Mouse (Mus musculus): ENCODE measurements at regions not wholly inside any gene's neighbourhood (a gene's known extent, or its start where the extent isn't known, plus 50 kb on each side); places are given as distances from the start of the nearest gene placed in this dataset.

GRCm38 (mm10) chr13:37674676-37675350 lies 103.4 kb upstream of the Rreb1 start:
- no peak; the same call in 1 of the 2 replicates for ATAC-seq (ENCODE audit: low read depth)
- no peak overlapping the region for H3K4me2 ChIP-seq (ENCODE audit: low read depth, low read length)
- H3K27me3 ChIP-seq (ENCODE audit: control insufficient read depth, insufficient read depth, low read depth, low read length): no peaks in the 10 kb centered on the region
- H3K27ac ChIP-seq (ENCODE audit: low read length): no peak overlapping the region
- 39% methylated on average over 12 of the region's 12 CpGs for WGBS (ENCODE audit: insufficient replicate concordance)
- H3K4me3 ChIP-seq (ENCODE audit: low read depth, low read length): no peak overlapping the region
- H3K36me3 ChIP-seq (ENCODE audit: control insufficient read depth, insufficient read depth): no peaks in the 10 kb centered on the region
- H3K9me3 ChIP-seq (replicated peaks; ENCODE audit: control insufficient read depth, low read length): no peaks in the 10 kb centered on the region
- no peak overlapping the region for H3K9ac ChIP-seq (ENCODE audit: low read depth, low read length)
- peaks cover 2% of the 10 kb centered on the region for H3K4me1 ChIP-seq (ENCODE audit: control insufficient read depth, low read depth, low read length)

DNA sequence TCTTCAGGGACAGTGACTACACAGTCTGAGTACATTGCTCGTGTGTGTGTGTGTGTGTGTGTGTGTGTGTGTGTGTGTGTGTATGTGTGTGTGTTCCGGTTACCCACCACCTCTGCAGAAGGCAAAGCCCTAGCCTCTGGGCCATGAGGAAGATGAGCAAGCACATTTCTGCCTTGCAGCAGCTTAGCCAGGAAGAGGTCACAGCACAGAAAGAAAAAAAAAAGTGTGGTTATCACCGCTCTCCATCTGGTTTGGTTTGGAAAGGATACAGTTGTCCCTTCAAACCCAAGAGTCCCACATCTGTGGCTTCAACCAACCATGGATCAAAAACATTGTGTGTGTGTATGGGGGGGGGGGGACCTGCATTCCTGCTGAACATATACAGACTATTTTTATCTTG lies 102.5 kb upstream of the Rreb1 start:
- no peaks in the 10 kb centered on the region; the same call in 1 of the 2 replicates for H3K27me3 ChIP-seq (ENCODE audit: control insufficient read depth, insufficient read depth, low read depth, low read length)
- peaks cover 2% of the 10 kb centered on the region for H3K4me1 ChIP-seq (ENCODE audit: control insufficient read depth, low read depth, low read length)
- WGBS (ENCODE audit: insufficient replicate concordance): 17% methylated on average over 3 of the region's 3 CpGs
- no peak for ATAC-seq (ENCODE audit: low read depth)
- H3K4me2 ChIP-seq (ENCODE audit: low read depth, low read length): no peak overlapping the region
- no peak overlapping the region for H3K4me3 ChIP-seq (ENCODE audit: low read depth, low read length)
- H3K9ac ChIP-seq (ENCODE audit: low read depth, low read length): no peak overlapping the region
- no peaks in the 10 kb centered on the region for H3K9me3 ChIP-seq (replicated peaks; ENCODE audit: control insufficient read depth, low read length)
- H3K36me3 ChIP-seq (ENCODE audit: control insufficient read depth, insufficient read depth): no peaks in the 10 kb centered on the region
- H3K27ac ChIP-seq (ENCODE audit: low read length): no peak overlapping the region

DNA sequence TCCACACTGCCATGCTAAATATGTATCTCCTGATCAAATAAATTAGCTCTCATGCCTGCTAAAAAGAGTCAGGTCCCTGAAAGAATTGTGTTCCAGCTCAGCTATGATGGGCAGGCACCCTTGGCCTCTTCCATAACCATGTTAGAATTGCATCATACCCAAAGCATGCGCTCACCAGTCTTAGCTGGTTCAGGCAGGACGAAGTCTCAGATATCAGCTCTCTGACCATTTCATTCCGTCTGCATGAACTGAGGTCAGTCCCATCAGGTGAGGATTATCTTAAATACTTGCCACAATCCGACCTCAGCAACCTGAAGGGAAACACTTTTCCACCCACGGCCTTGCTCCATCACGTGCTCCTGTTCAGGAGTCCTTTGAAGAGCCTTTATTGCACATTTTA lies 101.3 kb upstream of the Rreb1 start:
- no peaks in the 10 kb centered on the region; the same call in 1 of the 2 replicates for H3K27me3 ChIP-seq (ENCODE audit: control insufficient read depth, insufficient read depth, low read depth, low read length)
- no peak overlapping the region for H3K4me2 ChIP-seq (ENCODE audit: low read depth, low read length)
- H3K36me3 ChIP-seq (ENCODE audit: control insufficient read depth, insufficient read depth): no peaks in the 10 kb centered on the region
- 0 out of 2 replicates have a peak, but pooled peaks have one; percentile 24 for ATAC-seq (ENCODE audit: low read depth)
- no peak overlapping the region for H3K9ac ChIP-seq (ENCODE audit: low read depth, low read length)
- no peak overlapping the region for H3K27ac ChIP-seq (ENCODE audit: low read length)
- peaks cover 2% of the 10 kb centered on the region for H3K4me1 ChIP-seq (ENCODE audit: control insufficient read depth, low read depth, low read length)
- 63% methylated on average over 6 of the region's 6 CpGs for WGBS (ENCODE audit: insufficient replicate concordance)
- H3K9me3 ChIP-seq (replicated peaks; ENCODE audit: control insufficient read depth, low read length): no peaks in the 10 kb centered on the region
- H3K4me3 ChIP-seq (ENCODE audit: low read depth, low read length): no peak overlapping the region

GRCm38 (mm10) chr13:37678251-37678650 lies 99.9 kb upstream of the Rreb1 start:
- no peak for ATAC-seq (ENCODE audit: low read depth)
- H3K36me3 ChIP-seq (ENCODE audit: control insufficient read depth, insufficient read depth): no peaks in the 10 kb centered on the region
- no peak overlapping the region for H3K4me2 ChIP-seq (ENCODE audit: low read depth, low read length)
- H3K9ac ChIP-seq (ENCODE audit: low read depth, low read length): no peak overlapping the region
- H3K27me3 ChIP-seq (ENCODE audit: control insufficient read depth, insufficient read depth, low read depth, low read length): no peaks in the 10 kb centered on the region; the same call in 1 of the 2 replicates
- H3K9me3 ChIP-seq (replicated peaks; ENCODE audit: control insufficient read depth, low read length): no peaks in the 10 kb centered on the region
- no peak overlapping the region for H3K4me3 ChIP-seq (ENCODE audit: low read depth, low read length)
- H3K4me1 ChIP-seq (ENCODE audit: control insufficient read depth, low read depth, low read length): peaks cover 2% of the 10 kb centered on the region
- WGBS (ENCODE audit: insufficient replicate concordance): 58% methylated on average over 12 of the region's 12 CpGs
- no peak overlapping the region for H3K27ac ChIP-seq (ENCODE audit: low read length)

GRCm38 (mm10) chr13:37678772-37679171 lies 99.4 kb upstream of the Rreb1 start:
- H3K27me3 ChIP-seq (ENCODE audit: control insufficient read depth, insufficient read depth, low read depth, low read length): no peaks in the 10 kb centered on the region; the same call in 1 of the 2 replicates
- no peak overlapping the region for H3K4me3 ChIP-seq (ENCODE audit: low read depth, low read length)
- no peak for ATAC-seq (ENCODE audit: low read depth)
- no peak overlapping the region for H3K4me2 ChIP-seq (ENCODE audit: low read depth, low read length)
- H3K36me3 ChIP-seq (ENCODE audit: control insufficient read depth, insufficient read depth): no peaks in the 10 kb centered on the region
- no peak overlapping the region for H3K9ac ChIP-seq (ENCODE audit: low read depth, low read length)
- H3K4me1 ChIP-seq (ENCODE audit: control insufficient read depth, low read depth, low read length): peaks cover 2% of the 10 kb centered on the region
- WGBS (ENCODE audit: insufficient replicate concordance): 67% methylated on average over 9 of the region's 9 CpGs
- H3K9me3 ChIP-seq (replicated peaks; ENCODE audit: control insufficient read depth, low read length): no peaks in the 10 kb centered on the region
- no peak overlapping the region for H3K27ac ChIP-seq (ENCODE audit: low read length)

DNA sequence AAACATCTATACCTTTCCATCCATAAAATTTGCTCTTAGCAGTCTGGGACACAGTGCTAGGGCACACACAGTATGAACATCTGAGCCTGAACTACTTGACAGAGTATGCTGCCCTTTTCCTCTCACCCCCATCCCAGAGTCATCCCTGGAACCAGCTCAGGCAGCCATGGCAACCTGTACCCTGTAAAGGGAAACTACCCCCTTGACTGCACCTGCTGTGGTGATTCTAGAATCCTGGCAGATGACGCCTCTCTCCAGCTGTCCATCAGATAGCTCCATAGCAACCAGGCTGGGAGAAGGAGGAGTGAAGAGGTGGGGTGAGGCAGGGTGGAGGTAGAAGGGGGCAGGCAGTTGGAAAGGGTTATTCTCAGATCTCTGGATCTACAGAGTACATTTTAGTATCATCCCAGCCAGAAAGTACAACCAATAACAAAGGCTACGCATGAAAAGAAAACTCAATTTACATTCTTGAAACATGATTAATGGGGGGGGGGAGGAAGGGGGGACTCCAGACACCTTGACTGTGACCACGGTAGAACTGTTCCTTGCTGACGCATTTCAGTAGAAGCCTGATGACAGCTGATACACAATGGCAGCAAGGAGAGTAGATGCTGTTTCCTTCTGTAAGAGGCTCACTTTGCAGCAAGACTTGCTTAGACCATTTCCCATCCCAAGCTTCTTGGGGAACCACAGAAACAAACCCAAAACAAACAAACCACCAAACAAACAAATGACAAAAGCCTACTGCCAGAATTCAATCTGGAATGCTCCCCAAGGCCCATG lies 97.2 kb upstream of the Rreb1 start:
- H3K9me3 ChIP-seq (replicated peaks; ENCODE audit: control insufficient read depth, low read length): no peaks in the 10 kb centered on the region
- ATAC-seq (ENCODE audit: low read depth): no peak
- no peaks in the 10 kb centered on the region; the same call in 1 of the 2 replicates for H3K27me3 ChIP-seq (ENCODE audit: control insufficient read depth, insufficient read depth, low read depth, low read length)
- WGBS (ENCODE audit: insufficient replicate concordance): 44% methylated on average over 4 of the region's 4 CpGs
- no peaks in the 10 kb centered on the region for H3K36me3 ChIP-seq (ENCODE audit: control insufficient read depth, insufficient read depth)
- no peaks in the 10 kb centered on the region for H3K4me1 ChIP-seq (ENCODE audit: control insufficient read depth, low read depth, low read length)
- H3K9ac ChIP-seq (ENCODE audit: low read depth, low read length): no peak overlapping the region
- no peak overlapping the region for H3K4me3 ChIP-seq (ENCODE audit: low read depth, low read length)
- H3K27ac ChIP-seq (ENCODE audit: low read length): no peak overlapping the region
- H3K4me2 ChIP-seq (ENCODE audit: low read depth, low read length): no peak overlapping the region

- WGBS (ENCODE audit: insufficient replicate concordance): 64% methylated on average over 6 of the region's 6 CpGs
- Histone ChIP-seq H3K9me3 (replicated peaks; ENCODE audit: control insufficient read depth, low read length) (no peaks in the 10 kb centered on the region), H3K27ac (ENCODE audit: low read length) (no peak overlapping the region), H3K4me3 (ENCODE audit: low read depth, low read length) (no peak overlapping the region), H3K4me2 (ENCODE audit: low read depth, low read length) (no peak overlapping the region), H3K36me3 (ENCODE audit: control insufficient read depth, insufficient read depth) (no peaks in the 10 kb centered on the region), H3K9ac (ENCODE audit: low read depth, low read length) (no peak overlapping the region), H3K27me3 (ENCODE audit: control insufficient read depth, insufficient read depth, low read depth, low read length) (no peaks in the 10 kb centered on the region; the same call in 1 of the 2 replicates), H3K4me1 (ENCODE audit: control insufficient read depth, low read depth, low read length) (no peaks in the 10 kb centered on the region)
- ATAC-seq (ENCODE audit: low read depth): no peak
Measured at GRCm38 (mm10) chr13:37683045-37683679, 95.0 kb upstream of the Rreb1 start.

GRCm38 (mm10) chr13:37685617-37686016 lies 92.6 kb upstream of the Rreb1 start:
- H3K4me1 ChIP-seq (ENCODE audit: control insufficient read depth, low read depth, low read length): no peaks in the 10 kb centered on the region; the same call in 1 of the 2 replicates
- H3K9ac ChIP-seq (ENCODE audit: low read depth, low read length): no peak overlapping the region
- H3K36me3 ChIP-seq (ENCODE audit: control insufficient read depth, insufficient read depth): no peaks in the 10 kb centered on the region
- no peaks in the 10 kb centered on the region for H3K27me3 ChIP-seq (ENCODE audit: control insufficient read depth, insufficient read depth, low read depth, low read length)
- H3K9me3 ChIP-seq (replicated peaks; ENCODE audit: control insufficient read depth, low read length): no peaks in the 10 kb centered on the region
- no peak overlapping the region for H3K27ac ChIP-seq (ENCODE audit: low read length)
- no peak overlapping the region for H3K4me2 ChIP-seq (ENCODE audit: low read depth, low read length)
- 32% methylated on average over 2 of the region's 2 CpGs for WGBS (ENCODE audit: insufficient replicate concordance)
- no peak for ATAC-seq (ENCODE audit: low read depth)
- no peak overlapping the region for H3K4me3 ChIP-seq (ENCODE audit: low read depth, low read length)

DNA sequence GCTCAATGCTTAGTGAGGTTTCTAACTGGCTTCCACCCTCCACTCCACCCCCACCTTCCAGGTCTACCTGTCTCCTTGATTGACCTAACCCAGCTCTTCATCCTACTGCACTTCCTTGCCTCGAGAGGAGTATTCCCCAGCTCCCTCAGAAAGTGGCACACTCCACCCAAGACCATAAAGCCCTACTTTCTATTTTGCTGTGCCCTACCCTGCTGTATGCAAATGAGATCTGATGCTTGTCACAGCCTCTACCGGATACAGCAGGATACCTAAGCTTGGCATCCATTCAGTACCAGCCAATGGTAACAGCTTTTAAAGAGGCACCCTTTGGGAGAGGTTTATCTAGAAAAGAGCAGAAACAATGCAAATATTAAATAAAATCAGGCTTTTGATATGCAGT lies 92.1 kb upstream of the Rreb1 start:
- no peaks in the 10 kb centered on the region for H3K27me3 ChIP-seq (ENCODE audit: control insufficient read depth, insufficient read depth, low read depth, low read length)
- H3K4me1 ChIP-seq (ENCODE audit: control insufficient read depth, low read depth, low read length): no peaks in the 10 kb centered on the region; the same call in 1 of the 2 replicates
- no peaks in the 10 kb centered on the region for H3K36me3 ChIP-seq (ENCODE audit: control insufficient read depth, insufficient read depth)
- H3K9me3 ChIP-seq (replicated peaks; ENCODE audit: control insufficient read depth, low read length): no peaks in the 10 kb centered on the region
- H3K4me3 ChIP-seq (ENCODE audit: low read depth, low read length): no peak overlapping the region
- H3K4me2 ChIP-seq (ENCODE audit: low read depth, low read length): no peak overlapping the region
- ATAC-seq (ENCODE audit: low read depth): no peak
- 53% methylated on average over 2 of the region's 2 CpGs for WGBS (ENCODE audit: insufficient replicate concordance)
- no peak overlapping the region for H3K9ac ChIP-seq (ENCODE audit: low read depth, low read length)
- H3K27ac ChIP-seq (ENCODE audit: low read length): no peak overlapping the region

All from liver, embryonic 16.5 days (tissue).